Mouse (Mus musculus): ENCODE data around the gene Gm28635.

Gm28635 gene

GRCm38 (mm10) chr2:84635611-84636010 lies 42.2 kb downstream of the Gm28635 start:
- DNase-seq = peak; percentile 67

GRCm38 (mm10) chr2:84634934-84635482 lies 42.8 kb downstream of the Gm28635 start:
- DNase-seq = no peak

GRCm38 (mm10) chr2:84634006-84634405 lies 43.8 kb downstream of the Gm28635 start:
- no peak for DNase-seq

DNA sequence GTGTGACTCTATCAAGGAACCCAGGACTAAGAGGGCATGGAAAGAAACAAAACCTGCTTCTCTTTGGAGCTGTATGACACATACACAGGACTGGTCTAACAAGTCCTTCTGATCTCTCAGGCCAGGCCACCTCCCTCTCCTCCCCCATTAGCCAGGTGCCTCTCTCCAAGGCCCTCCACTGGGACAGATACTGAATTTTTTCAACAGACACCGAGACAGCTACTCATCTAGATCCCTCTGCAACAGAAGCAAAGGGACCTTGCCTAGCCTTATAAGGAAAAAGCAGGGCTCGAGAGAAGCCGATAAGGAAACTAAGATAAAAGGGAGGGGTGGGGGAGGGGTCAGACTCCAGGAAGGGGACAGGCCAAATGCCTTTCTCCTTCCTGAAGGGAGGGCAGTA lies 44.8 kb downstream of the Gm28635 start:
- DNase-seq = no peak

DNA sequence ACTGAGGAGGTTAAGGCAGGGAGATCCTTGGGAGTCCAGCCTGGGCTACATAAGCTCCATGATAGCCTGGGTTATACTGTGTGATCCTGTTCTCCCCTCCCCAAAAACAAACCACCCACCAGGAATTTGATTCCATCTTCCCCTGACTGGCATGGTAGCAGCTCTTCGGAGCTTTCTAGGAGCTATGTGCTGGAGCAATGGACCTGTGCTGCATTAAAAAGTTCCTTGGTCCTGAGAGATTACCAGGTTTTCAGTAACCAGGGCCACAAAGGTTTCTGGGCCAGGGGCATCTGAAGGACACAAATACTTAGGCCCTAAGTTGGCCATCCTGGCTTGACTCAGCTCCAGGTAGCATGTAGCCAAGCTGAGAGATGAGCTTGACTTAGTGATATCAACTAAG lies 45.8 kb downstream of the Gm28635 start:
- no peak for DNase-seq

GRCm38 (mm10) chr2:84627036-84627435 lies 50.8 kb downstream of the Gm28635 start:
- no peak for DNase-seq

GRCm38 (mm10) chr2:84626366-84626975 lies 51.4 kb downstream of the Gm28635 start:
- DNase-seq = no peak

- DNase-seq = no peak
These were observed 53.6 kb downstream of the Gm28635 start for GRCm38 (mm10) chr2:84624201-84624600.

- DNase-seq = no peak
These were observed 54.3 kb downstream of the Gm28635 start for GRCm38 (mm10) chr2:84623428-84624119.

DNA sequence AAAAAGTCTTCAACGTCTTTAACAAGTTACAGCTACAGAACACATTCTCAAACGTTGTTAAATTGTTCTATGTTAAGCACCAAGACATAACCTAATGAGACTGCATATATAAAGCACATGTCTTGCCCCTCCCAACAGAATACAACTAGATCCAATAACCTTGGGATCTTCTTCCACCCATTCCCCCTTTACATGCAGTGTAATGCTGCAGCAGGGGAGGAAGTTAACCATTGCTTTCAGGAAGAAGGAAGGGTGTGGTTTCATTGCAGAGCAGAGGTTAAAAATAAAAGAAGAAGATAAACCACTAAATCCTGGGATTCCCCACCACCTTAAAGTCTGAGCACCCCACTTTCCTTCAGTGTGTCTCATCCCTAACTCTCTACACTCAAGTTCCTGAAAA lies 55.2 kb downstream of the Gm28635 start:
- DNase-seq = no peak

DNA sequence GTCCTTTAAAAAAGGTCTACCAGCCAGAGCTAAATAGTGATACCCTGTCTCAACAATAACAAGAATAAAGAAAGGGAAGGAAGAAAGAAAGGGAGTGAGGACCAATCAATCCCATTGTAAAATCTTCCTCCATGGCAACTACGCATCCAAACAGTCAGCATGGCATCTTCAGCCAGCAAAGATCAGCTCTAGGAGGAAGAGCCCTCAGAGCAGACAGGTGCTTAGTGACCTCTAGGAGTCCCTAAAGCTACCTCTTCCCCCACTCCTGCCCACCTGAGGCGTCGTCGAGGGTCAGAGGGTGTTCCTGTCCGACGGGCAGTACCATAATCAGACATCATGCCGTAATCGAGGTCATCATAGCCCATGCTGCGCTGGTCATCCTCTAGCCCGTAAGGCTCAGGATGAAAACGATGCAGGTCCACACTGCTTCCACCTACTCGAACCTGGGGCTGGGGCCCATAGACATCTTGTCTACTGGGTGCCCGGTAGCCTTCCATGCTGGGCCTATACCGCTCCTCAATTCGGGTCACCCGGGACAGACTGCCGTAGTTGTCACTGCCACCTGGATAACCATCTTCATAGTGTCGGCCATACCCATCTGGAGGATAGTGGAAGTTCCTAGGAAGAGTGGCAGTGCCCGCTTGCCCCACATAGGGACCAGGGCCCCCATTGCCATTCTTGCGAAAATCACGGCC lies 58.0 kb downstream of the Gm28635 start:
- no peak for DNase-seq

DNA sequence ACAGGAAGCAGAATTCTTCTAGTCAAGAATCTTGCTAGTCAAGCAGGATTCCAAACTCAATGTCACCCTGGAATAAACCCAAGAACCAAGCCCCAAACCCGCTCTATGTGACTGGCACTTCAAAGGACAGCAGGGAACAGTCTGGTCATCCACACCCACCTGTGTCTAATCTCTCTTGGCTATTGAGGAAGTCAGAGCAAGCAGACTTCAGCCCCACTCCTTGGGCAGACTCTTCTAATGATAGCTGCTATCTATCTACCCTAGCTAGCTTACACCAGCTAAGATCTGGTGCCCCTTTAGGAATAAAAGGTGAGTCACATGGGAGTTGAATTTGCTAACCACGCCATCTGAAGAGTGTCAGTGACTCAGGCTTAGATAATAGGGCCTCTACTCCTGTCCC lies 58.9 kb downstream of the Gm28635 start:
- DNase-seq = no peak

- peak; percentile 50 for DNase-seq
These were observed 60.0 kb downstream of the Gm28635 start for GRCm38 (mm10) chr2:84617637-84618515.

GRCm38 (mm10) chr2:84612764-84613163 lies 65.1 kb downstream of the Gm28635 start:
- DNase-seq = no peak

DNA sequence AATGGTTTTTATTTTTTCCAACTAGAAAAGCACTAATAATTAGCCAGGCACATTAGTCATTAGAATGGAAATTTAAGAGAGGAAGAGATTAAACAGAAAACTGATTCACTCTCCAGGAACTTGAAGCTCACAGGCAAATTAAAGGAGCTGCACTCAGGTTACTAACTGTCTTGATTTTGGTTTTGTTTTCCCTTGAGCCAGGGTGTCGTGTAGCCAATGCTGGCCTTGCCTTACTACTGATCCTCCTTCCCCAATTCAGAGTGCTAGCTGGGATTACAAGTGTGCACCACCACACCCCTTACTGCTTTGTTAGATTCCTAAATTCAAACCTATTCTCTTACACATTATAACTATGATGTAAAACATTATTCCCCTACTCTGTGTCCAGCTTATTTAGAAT lies 70.0 kb downstream of the Gm28635 start:
- no peak for DNase-seq

DNA sequence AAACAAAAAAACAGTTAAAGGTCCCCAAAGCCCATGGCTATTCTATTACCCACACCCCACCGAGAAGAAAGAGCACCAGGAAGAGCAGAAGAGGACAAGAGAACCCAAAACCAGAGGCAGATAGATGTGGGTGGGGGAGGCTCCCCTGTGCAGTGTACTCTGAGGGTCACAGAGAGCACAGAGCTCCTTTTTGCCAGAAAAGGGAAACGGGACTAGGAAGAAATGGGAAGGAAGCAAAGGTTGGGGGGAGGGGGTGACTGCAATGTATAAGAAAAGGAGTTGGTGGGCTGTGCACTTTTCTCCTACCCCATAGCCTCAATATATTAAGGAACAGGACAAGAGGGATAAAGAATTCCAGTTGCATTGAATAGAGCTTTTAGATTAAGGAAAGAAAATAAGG lies 76.9 kb downstream of the Gm28635 start:
- no peak for DNase-seq

GRCm38 (mm10) chr2:84599270-84599888 lies 78.5 kb downstream of the Gm28635 start:
- DNase-seq = no peak

DNA sequence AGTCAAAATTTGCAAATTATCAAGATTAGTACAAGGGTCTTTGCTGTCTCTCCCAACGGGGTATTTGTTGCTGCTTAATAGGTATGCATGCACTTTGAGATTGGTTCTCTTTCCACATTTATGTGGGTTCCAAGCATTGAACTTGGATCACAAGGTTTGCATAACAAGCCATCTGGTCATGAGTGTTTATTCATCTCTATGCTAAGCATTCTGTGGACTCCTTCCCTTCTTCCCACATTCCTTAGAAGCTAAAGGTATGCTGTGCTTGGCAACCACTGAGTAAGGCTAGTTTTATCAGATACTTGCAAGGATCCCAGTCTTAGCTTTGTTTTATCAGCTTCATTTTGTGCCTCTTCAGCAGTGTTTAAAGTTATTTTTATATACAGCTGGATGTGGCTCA lies 80.7 kb downstream of the Gm28635 start:
- no peak for DNase-seq

DNA sequence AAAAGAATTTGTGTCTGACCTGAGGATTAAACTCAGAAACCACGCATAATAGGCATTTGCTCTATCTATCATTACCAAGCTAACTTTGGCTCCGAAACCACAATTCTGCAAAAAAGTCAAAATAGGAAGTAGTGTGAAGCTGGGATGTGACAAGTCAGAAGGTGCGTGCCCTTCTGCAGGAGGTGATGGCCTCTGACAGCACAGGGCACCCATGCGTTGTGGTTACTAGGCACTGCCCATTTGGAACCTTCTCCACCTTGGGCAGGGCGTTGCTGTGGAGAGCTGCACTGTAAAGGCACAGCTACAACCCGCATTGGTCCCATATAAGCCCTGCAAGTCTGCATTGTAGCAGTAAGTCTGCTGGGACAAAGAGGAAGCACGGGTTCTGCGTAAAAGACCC lies 85.0 kb downstream of the Gm28635 start:
- DNase-seq = no peak

DNA sequence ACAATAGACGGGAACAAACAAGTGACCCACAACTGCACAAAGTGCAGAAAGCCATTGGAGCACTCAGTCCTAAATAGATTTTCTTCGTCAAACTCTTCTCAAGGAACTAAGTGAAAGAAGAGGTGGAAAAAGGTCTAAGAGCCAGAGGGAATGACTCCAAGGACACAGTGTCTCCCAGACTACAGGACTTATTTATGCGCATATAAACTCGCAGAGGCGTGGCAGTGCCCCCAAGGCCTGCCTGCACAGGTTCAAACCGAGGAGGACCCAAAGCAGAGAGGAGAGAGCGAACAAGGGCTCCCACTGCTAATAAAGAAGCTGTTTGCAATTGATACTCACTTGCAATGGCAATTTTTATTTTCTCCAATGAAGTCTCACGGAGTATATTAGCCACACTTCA lies 92.1 kb downstream of the Gm28635 start:
- no peak for DNase-seq

DNA sequence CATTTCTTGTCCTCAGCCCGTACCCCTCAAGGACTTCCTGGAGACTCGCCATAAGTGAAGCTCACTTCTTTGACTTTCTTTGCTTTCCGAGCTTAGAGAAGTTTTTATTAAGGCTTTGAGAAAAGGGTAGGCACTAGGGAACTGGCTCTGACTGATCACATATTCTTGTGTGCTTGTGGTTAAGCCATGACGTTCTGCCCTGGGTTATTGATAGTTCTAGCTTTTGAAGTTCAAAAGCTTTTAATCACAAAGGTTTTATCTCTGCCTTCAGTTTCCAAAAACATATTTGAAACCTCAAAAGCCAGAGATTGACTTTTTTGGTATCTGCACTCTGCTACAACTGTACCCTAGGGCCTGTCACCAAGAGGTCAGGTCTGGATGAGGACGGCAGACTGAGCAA lies 95.6 kb downstream of the Gm28635 start:
- no peak for DNase-seq

- no peak for DNase-seq
These were observed 96.6 kb downstream of the Gm28635 start for GRCm38 (mm10) chr2:84581208-84581607.

DNA sequence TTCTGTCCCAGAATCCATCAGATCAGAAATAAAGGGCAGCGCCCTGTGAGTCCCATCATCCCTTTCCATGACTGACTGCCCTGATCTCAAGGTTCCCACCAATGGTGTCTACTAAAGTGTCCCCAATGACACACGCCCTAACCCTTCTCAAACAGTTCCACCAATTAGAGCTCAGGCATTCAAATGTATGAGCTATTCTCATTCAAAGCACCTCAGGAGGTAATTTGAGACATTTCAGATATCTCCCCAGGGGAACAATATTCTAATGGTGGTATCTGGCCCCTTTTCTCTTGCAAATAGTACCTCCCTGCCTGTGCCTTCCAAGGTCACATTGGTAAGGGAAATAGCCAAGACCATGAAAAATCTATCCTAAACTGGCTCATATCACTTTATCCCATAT lies 98.5 kb downstream of the Gm28635 start:
- no peak for DNase-seq

All from cerebellum, adult 9-11 months (tissue).